In the genomic region with DNA sequence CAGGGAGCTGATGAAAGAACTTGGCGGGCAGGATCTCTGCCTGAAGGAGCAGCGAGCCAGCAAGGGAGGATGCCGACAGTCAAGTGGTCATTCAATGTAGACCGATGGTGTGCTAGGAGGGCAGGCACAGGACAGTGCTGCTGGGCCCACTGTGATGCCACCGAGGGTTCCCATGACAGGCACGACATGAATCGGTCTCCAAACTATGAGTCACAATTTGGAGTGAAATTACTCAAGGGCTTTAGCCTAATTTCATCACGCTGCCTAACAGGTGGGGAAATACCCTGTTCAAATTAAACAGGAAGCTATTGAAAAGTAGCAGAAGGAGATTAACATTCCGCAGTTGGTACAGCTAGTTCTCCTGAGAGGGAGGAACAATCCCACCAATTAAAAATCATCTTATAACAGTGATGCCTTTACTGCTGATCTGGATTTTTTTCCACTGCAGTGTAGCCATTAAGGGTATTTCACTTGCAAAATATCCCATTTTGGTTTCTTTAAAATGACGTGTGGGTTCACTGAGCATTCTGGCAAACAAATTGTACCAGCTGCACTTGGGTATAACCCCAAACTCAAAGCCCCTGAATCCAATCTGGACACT, we compare ENCODE assay signal across 12 mouse cellular contexts.
DNase-seq lines count a peak whose midpoint lies in the region; ATAC-seq and TF ChIP-seq lines count a peak whose summit lies in the region.
"Had no signal": no experiment of that assay in that cellular context is flagged by ENCODE, and none has a peak within 500 bp of the region (broad histone marks: within the 10 kb centered on the region; RNA-seq: fewer than 3 reads in every experiment).

No protein-coding gene starts in this region.

- DNase-seq in hindbrain, postnatal 0 days (ENCODE audit: low spot score), result peak; percentile 25
- no peak for DNase-seq in hindbrain, embryonic 11.5 days (ENCODE audit: low spot score)
- DNase-seq in CH12.LX (ENCODE audit: extremely low read depth), result peak; percentile 63
- DNase-seq in fat pad, adult 2 months (ENCODE audit: extremely low read depth, low read depth, low spot score), result peak; percentile 68
- DNase-seq in lung, postnatal 0 days (ENCODE audit: low spot score), result peak; percentile 81
- no peak for DNase-seq in retina, embryonic 14.5 days (ENCODE audit: low spot score)
- DNase-seq in heart, adult 9 months (ENCODE audit: low spot score in 2 of 2), result no peak
- DNase-seq: gastrocnemius, postnatal 25 days; kidney, adult 8-10 months; liver, embryonic 13.5 days; thymus, adult 18-20 months had no signal

- no peak overlapping the region for H3K9ac ChIP-seq in hindbrain, postnatal 0 days (replicated peaks; ENCODE audit: low read length)
- H3K9ac ChIP-seq in hindbrain, embryonic 11.5 days (ENCODE audit: low read depth, low read length), result no peak overlapping the region
- H3K9ac ChIP-seq in CH12.LX (ENCODE audit: insufficient read depth, low read depth), result no peak overlapping the region
- no peak overlapping the region for H3K9ac ChIP-seq in lung, postnatal 0 days (replicated peaks; ENCODE audit: low read depth)
- H3K9ac ChIP-seq in intestine, embryonic 16.5 days (ENCODE audit: low read depth, low read length), result no peak overlapping the region
- H3K9ac ChIP-seq: liver, embryonic 13.5 days had no signal

- TF ChIP-seq RAD21 in CH12.LX (IDR thresholded peaks at IDR 0.05; ENCODE audit: low read depth, low read length), result no peak

- TF ChIP-seq EP300 in CH12.LX (IDR thresholded peaks at IDR 0.05; ENCODE audit: low read length), result peak; percentile 64
- peak; percentile 62 for TF ChIP-seq EP300 in lung, postnatal 0 days (IDR thresholded peaks at IDR 0.05)

- dilution Hi-C loops in CH12.LX (cut with MboI; ENCODE audit: extremely low pct_ligation_motif_present, extremely low pct_unique_long_range_greater_than_20kb, low sequenced_read_pairs), result no loop called here

- H3K27me3 ChIP-seq in hindbrain, postnatal 0 days (ENCODE audit: insufficient read depth, low read length), result no peaks in the 10 kb centered on the region
- no peaks in the 10 kb centered on the region for H3K27me3 ChIP-seq in hindbrain, embryonic 11.5 days (ENCODE audit: control insufficient read depth, insufficient read depth, low read length)
- no peaks in the 10 kb centered on the region for H3K27me3 ChIP-seq in CH12.LX (replicated peaks)
- H3K27me3 ChIP-seq in lung, postnatal 0 days (replicated peaks; ENCODE audit: insufficient read depth, low read length), result no peaks in the 10 kb centered on the region
- no peaks in the 10 kb centered on the region for H3K27me3 ChIP-seq in intestine, embryonic 16.5 days (replicated peaks; ENCODE audit: control insufficient read depth, insufficient read depth, low read length)
- H3K27me3 ChIP-seq: liver, embryonic 13.5 days had no signal

- 41% methylated on average over 10 of the region's 10 CpGs for WGBS in hindbrain, postnatal 0 days
- 87% methylated on average over 10 of the region's 10 CpGs for WGBS in hindbrain, embryonic 11.5 days
- WGBS in lung, postnatal 0 days, result 45% methylated on average over 10 of the region's 10 CpGs
- WGBS in intestine, embryonic 16.5 days, result 78% methylated on average over 10 of the region's 10 CpGs

- TF ChIP-seq CTCF in hindbrain, postnatal 0 days (IDR thresholded peaks at IDR 0.05; ENCODE audit: low read depth), result no peak
- no peak for TF ChIP-seq CTCF in CH12.LX (conservative IDR thresholded peaks at IDR 0.05 in 1 of 2, IDR thresholded peaks at IDR 0.05 in 1 of 2; ENCODE audit: low read depth in 2 of 2, low read length in 2 of 2)
- no peak for TF ChIP-seq CTCF in lung, postnatal 0 days (IDR thresholded peaks at IDR 0.05)

- in situ Hi-C loops in CH12.LX (cut with MboI; ENCODE audit: low pct_ligation_motif_present, low pct_unique_long_range_greater_than_20kb, low sequenced_read_pairs), result no loop called here

- H3K9me3 ChIP-seq in hindbrain, postnatal 0 days (ENCODE audit: low read length), result no peaks in the 10 kb centered on the region
- H3K9me3 ChIP-seq in hindbrain, embryonic 11.5 days (ENCODE audit: control insufficient read depth, low read length), result no peaks in the 10 kb centered on the region
- H3K9me3 ChIP-seq in CH12.LX (replicated peaks; ENCODE audit: low read length), result no peaks in the 10 kb centered on the region
- H3K9me3 ChIP-seq in lung, postnatal 0 days (ENCODE audit: low read length), result no peaks in the 10 kb centered on the region
- H3K9me3 ChIP-seq in intestine, embryonic 16.5 days (ENCODE audit: control insufficient read depth, low read length), result no peaks in the 10 kb centered on the region
- H3K9me3 ChIP-seq: liver, embryonic 13.5 days had no signal

- no peak overlapping the region for H3K4me3 ChIP-seq in hindbrain, postnatal 0 days (ENCODE audit: low read length)
- no peak overlapping the region for H3K4me3 ChIP-seq in hindbrain, embryonic 11.5 days (ENCODE audit: low read depth, low read length)
- peak overlapping the region in 1 of 3 experiments; percentile 17 for H3K4me3 ChIP-seq in CH12.LX (replicated peaks in 1 of 3; ENCODE audit: low read depth in 2 of 3, low read length in 2 of 3, poor library complexity in 1 of 3)
- H3K4me3 ChIP-seq in lung, postnatal 0 days (ENCODE audit: low read depth, low read length), result no peak overlapping the region
- H3K4me3 ChIP-seq in intestine, embryonic 16.5 days (ENCODE audit: low read length), result no peak overlapping the region
- H3K4me3 ChIP-seq: liver, embryonic 13.5 days had no signal

- no peak for TF ChIP-seq POLR2A in CH12.LX (IDR thresholded peaks at IDR 0.05; ENCODE audit: low read depth, low read length)

- no peaks in the 10 kb centered on the region for H3K79me2 ChIP-seq in CH12.LX (replicated peaks; ENCODE audit: control insufficient read depth, extremely low read depth, insufficient read depth, poor library complexity, severe bottlenecking)

- H3K4me1 ChIP-seq in hindbrain, postnatal 0 days (ENCODE audit: insufficient read depth, low read length), result no peaks in the 10 kb centered on the region
- no peaks in the 10 kb centered on the region for H3K4me1 ChIP-seq in hindbrain, embryonic 11.5 days (replicated peaks; ENCODE audit: control insufficient read depth, insufficient read depth, low read length)
- peaks cover 9 to 29% of the 10 kb centered on the region in 2 experiments for H3K4me1 ChIP-seq in CH12.LX (ENCODE audit: control insufficient read depth in 1 of 2, insufficient read depth in 2 of 2)
- peaks cover 6% of the 10 kb centered on the region; the same call in 1 of the 2 replicates for H3K4me1 ChIP-seq in lung, postnatal 0 days (ENCODE audit: insufficient read depth, low read depth, low read length)
- H3K4me1 ChIP-seq in intestine, embryonic 16.5 days (ENCODE audit: control insufficient read depth, insufficient read depth, low read length), result peaks cover 14% of the 10 kb centered on the region
- H3K4me1 ChIP-seq: liver, embryonic 13.5 days had no signal

- H3K36me3 ChIP-seq in hindbrain, postnatal 0 days (ENCODE audit: insufficient read depth, low read length), result no peaks in the 10 kb centered on the region
- no peaks in the 10 kb centered on the region for H3K36me3 ChIP-seq in hindbrain, embryonic 11.5 days (ENCODE audit: control insufficient read depth, insufficient read depth, low read length)
- H3K36me3 ChIP-seq in CH12.LX (replicated peaks in 1 of 2; ENCODE audit: control insufficient read depth in 1 of 2, insufficient read depth in 1 of 2, low read length in 1 of 2), result no peaks in the 10 kb centered on the region
- H3K36me3 ChIP-seq in lung, postnatal 0 days (ENCODE audit: insufficient read depth, low read length), result no peaks in the 10 kb centered on the region
- H3K36me3 ChIP-seq in intestine, embryonic 16.5 days (ENCODE audit: control insufficient read depth, insufficient read depth, low read length), result no peaks in the 10 kb centered on the region
- H3K36me3 ChIP-seq: liver, embryonic 13.5 days had no signal

- peak; percentile 63 for ATAC-seq in hindbrain, postnatal 0 days
- no peak for ATAC-seq in hindbrain, embryonic 11.5 days (ENCODE audit: low FRiP score)
- ATAC-seq in lung, postnatal 0 days, result peak; percentile 73
- ATAC-seq in intestine, embryonic 16.5 days, result no peak

- H3K27ac ChIP-seq in hindbrain, postnatal 0 days, result no peak overlapping the region
- H3K27ac ChIP-seq in hindbrain, embryonic 11.5 days (ENCODE audit: low read depth, low read length), result no peak overlapping the region
- peak overlapping the region; percentile 8; the same call in 1 of the 2 replicates for H3K27ac ChIP-seq in CH12.LX (ENCODE audit: insufficient read depth, low read depth)
- H3K27ac ChIP-seq in lung, postnatal 0 days (ENCODE audit: low read length), result no peak overlapping the region
- H3K27ac ChIP-seq in intestine, embryonic 16.5 days (ENCODE audit: low read length), result no peak overlapping the region
- H3K27ac ChIP-seq: liver, embryonic 13.5 days had no signal

- H3K4me2 ChIP-seq in hindbrain, postnatal 0 days (ENCODE audit: low read depth, low read length), result 0 out of 2 replicates have a peak overlapping the region, but pooled peaks have one; percentile 7
- no peak overlapping the region for H3K4me2 ChIP-seq in hindbrain, embryonic 11.5 days (replicated peaks; ENCODE audit: low read depth, low read length)
- H3K4me2 ChIP-seq in CH12.LX (ENCODE audit: insufficient read depth, low read depth, poor library complexity, severe bottlenecking), result peak overlapping the region; percentile 74
- no peak overlapping the region for H3K4me2 ChIP-seq in lung, postnatal 0 days (replicated peaks; ENCODE audit: low read depth, low read length)
- H3K4me2 ChIP-seq in intestine, embryonic 16.5 days (ENCODE audit: low read depth, low read length), result no peak overlapping the region
- H3K4me2 ChIP-seq: liver, embryonic 13.5 days had no signal

TF ChIP-seq in CH12.LX, 34 proteins besides CTCF, POLR2A, EP300 and RAD21 (continues in another document):
- TF ChIP-seq GABPA (IDR thresholded peaks at IDR 0.05; ENCODE audit: insufficient replicate concordance, low read depth, low read length), result no peak
- TF ChIP-seq USF1 (IDR thresholded peaks at IDR 0.05; ENCODE audit: low read depth, low read length), result no peak
- TF ChIP-seq ZMIZ1 (IDR thresholded peaks at IDR 0.05; ENCODE audit: low read depth, low read length), result no peak
- TF ChIP-seq USF2 (conservative IDR thresholded peaks at IDR 0.05; ENCODE audit: low read depth, low read length), result no peak
- no peak for TF ChIP-seq MXI1 (IDR thresholded peaks at IDR 0.05; ENCODE audit: low read depth, low read length)
- peak; percentile 52 for TF ChIP-seq JUND (conservative IDR thresholded peaks at IDR 0.05; ENCODE audit: low read depth, low read length)
- no peak for TF ChIP-seq NRF1 (IDR thresholded peaks at IDR 0.05; ENCODE audit: low read depth, low read length)
- no peak for TF ChIP-seq MEF2A (IDR thresholded peaks at IDR 0.05; ENCODE audit: borderline replicate concordance, low read depth, low read length)
- no peak for TF ChIP-seq SMC3 (IDR thresholded peaks at IDR 0.05; ENCODE audit: low read depth, low read length)
- peak; percentile 78 for TF ChIP-seq IRF4 (IDR thresholded peaks at IDR 0.05; ENCODE audit: low read depth, low read length)
- no peak for TF ChIP-seq PAX5 (IDR thresholded peaks at IDR 0.05; ENCODE audit: low read length)
- no peak for TF ChIP-seq MYC (IDR thresholded peaks at IDR 0.05; ENCODE audit: low read depth, low read length)
- no peak for TF ChIP-seq CHD1 (IDR thresholded peaks at IDR 0.05; ENCODE audit: low read depth, low read length)
- TF ChIP-seq ETS1 (conservative IDR thresholded peaks at IDR 0.05; ENCODE audit: low read depth, low read length), result peak; percentile 67

Comparison
In these comparisons a context has a peak if more than half of its experiments do, and no peak if none do; other contexts are left out.
1. ATAC-seq: peak in hindbrain, postnatal 0 days (single experiment) and lung, postnatal 0 days (single experiment); none in hindbrain, embryonic 11.5 days (single experiment) and intestine, embryonic 16.5 days (single experiment).
2. DNase-seq: peak in hindbrain, postnatal 0 days (single experiment), CH12.LX (single experiment), fat pad, adult 2 months (single experiment) and lung, postnatal 0 days (single experiment); none in hindbrain, embryonic 11.5 days (single experiment), retina, embryonic 14.5 days (single experiment) and heart, adult 9 months (0 of 2).
3. H3K4me2 ChIP-seq: peak in hindbrain, postnatal 0 days (single experiment) and CH12.LX (single experiment); none in hindbrain, embryonic 11.5 days (single experiment), lung, postnatal 0 days (single experiment) and intestine, embryonic 16.5 days (single experiment).